Mouse (Mus musculus): Measurements from ENCODE around the gene Rasgrp2.
A peak's percentile ranks its signal among the peaks of the same experiment; 100 is the strongest.

Rasgrp2 gene

GRCm38 (mm10) chr19:6399285-6400095 lies at the start of gene Rasgrp2:
Gene Rasgrp2, plus strand, starts transcription at chr19:6399340.
- peak; percentile 97 to 99 for DNase-seq

GRCm38 (mm10) chr19:6351431-6352106 lies 47.6 kb upstream of the Rasgrp2 start:
- no peak for DNase-seq

GRCm38 (mm10) chr19:6352107-6352505 lies 47.0 kb upstream of the Rasgrp2 start:
- no peak for DNase-seq

GRCm38 (mm10) chr19:6354030-6354429 lies 45.1 kb upstream of the Rasgrp2 start:
- DNase-seq: no peak

- no peak for DNase-seq
These were observed 37.8 kb upstream of the Rasgrp2 start for GRCm38 (mm10) chr19:6361291-6361690.

GRCm38 (mm10) chr19:6363091-6363410 lies 36.1 kb upstream of the Rasgrp2 start:
- no peak for DNase-seq

GRCm38 (mm10) chr19:6363411-6364240 lies 35.5 kb upstream of the Rasgrp2 start, which contains the start of gene Sf1:
Gene Sf1, plus strand, starts transcription at chr19:6363690.
- DNase-seq: peak; percentile 100

- peak; percentile 92 to 93 for DNase-seq
These were observed 34.8 kb upstream of the Rasgrp2 start for GRCm38 (mm10) chr19:6364317-6364725.

GRCm38 (mm10) chr19:6364842-6365241 lies 34.3 kb upstream of the Rasgrp2 start:
- DNase-seq: no peak

- no peak for DNase-seq
These were observed 29.0 kb upstream of the Rasgrp2 start for GRCm38 (mm10) chr19:6370175-6370574.

GRCm38 (mm10) chr19:6372433-6372832 lies 26.7 kb upstream of the Rasgrp2 start:
- DNase-seq: no peak

GRCm38 (mm10) chr19:6373539-6374400 lies 25.4 kb upstream of the Rasgrp2 start:
- DNase-seq: peak; percentile 82 to 84

- DNase-seq: no peak
These were observed 24.6 kb upstream of the Rasgrp2 start for GRCm38 (mm10) chr19:6374571-6374970.

GRCm38 (mm10) chr19:6375423-6376254 lies 23.5 kb upstream of the Rasgrp2 start:
- peak in 1 of 2 experiments; percentile 52 for DNase-seq

- peak; percentile 30 to 47 for DNase-seq
These were observed 22.9 kb upstream of the Rasgrp2 start for GRCm38 (mm10) chr19:6376255-6376564.

GRCm38 (mm10) chr19:6376643-6377042 lies 22.5 kb upstream of the Rasgrp2 start:
- DNase-seq: no peak

- no peak for DNase-seq
These were observed 21.7 kb upstream of the Rasgrp2 start for GRCm38 (mm10) chr19:6377327-6378040.

- no peak for DNase-seq
These were observed 18.6 kb upstream of the Rasgrp2 start for GRCm38 (mm10) chr19:6380411-6381166.

GRCm38 (mm10) chr19:6381238-6381637 lies 17.9 kb upstream of the Rasgrp2 start:
- DNase-seq: no peak

GRCm38 (mm10) chr19:6382323-6382924 lies 16.7 kb upstream of the Rasgrp2 start:
- DNase-seq: no peak

Measured in thymus, postnatal 36 days (tissue).